Mouse (Mus musculus) intestine, postnatal 0 days (tissue): Measurements from ENCODE around the gene Thsd7a. TPM values are rescaled to one million over a fixed set of nuclear protein-coding genes. Genes with fewer than 3 reads are reported as not detected.

ENCODE experiments used
- ATAC-seq: fragments of 200-750 bp; cut with Nextera tagmentation; 2 replicates; pipeline ENCODE4 v1.8.0; 2017; ENCODE audit warnings: mild to moderate bottlenecking, moderate TSS enrichment, moderate library complexity
- H3K27ac ChIP-seq: fragments of 300-500 bp; sonication (generic); 2 replicates; pipeline ENCODE4 v1.5.1; 2014; ENCODE audit warnings: mild to moderate bottlenecking, low read depth, low read length, moderate library complexity
- H3K27me3 ChIP-seq: fragments of 300-500 bp; sonication (generic); replicated peaks from 2 replicates; pipeline ENCODE4 v1.6.1; 2014; ENCODE audit warnings: low read length, mixed read lengths; ENCODE audit not compliant: control insufficient read depth, insufficient read depth
- H3K36me3 ChIP-seq: fragments of 300-500 bp; sonication (generic); 2 replicates; pipeline ENCODE4 v1.6.1; 2014; ENCODE audit warnings: mild to moderate bottlenecking, moderate library complexity; ENCODE audit not compliant: control insufficient read depth, insufficient read depth
- H3K4me1 ChIP-seq: fragments of 300-500 bp; sonication (generic); replicated peaks from 2 replicates; pipeline ENCODE4 v1.6.1; 2014; ENCODE audit warnings: antibody characterized with exemption, low read length, mixed read lengths; ENCODE audit not compliant: control insufficient read depth, insufficient read depth
- H3K4me2 ChIP-seq: fragments of 300-500 bp; sonication (generic); replicated peaks from 2 replicates; pipeline ENCODE4 v1.6.1; 2014; ENCODE audit warnings: low read depth, mild to moderate bottlenecking, moderate library complexity
- H3K4me3 ChIP-seq: fragments of 300-500 bp; sonication (generic); 2 replicates; pipeline ENCODE4 v1.5.1; 2014; ENCODE audit warnings: low read depth, low read length
- H3K9ac ChIP-seq: fragments of 300-500 bp; sonication (generic); 2 replicates; pipeline ENCODE4 v1.6.1; 2014; ENCODE audit warnings: mild to moderate bottlenecking, low read depth, low read length
- H3K9me3 ChIP-seq: fragments of 300-500 bp; sonication (generic); 2 replicates; pipeline ENCODE4 v1.6.1; 2016; ENCODE audit warnings: mixed run types; ENCODE audit not compliant: control insufficient read depth
- CTCF ChIP-seq: sonication (generic); IDR thresholded peaks from 2 replicates; pipeline ENCODE4 v1.5.1; 2016; ENCODE audit warnings: low read depth, mild to moderate bottlenecking, control low read depth, antibody characterized with exemption, moderate library complexity
- WGBS: fragments of 180-500 bp; shearing (Covaris S2); extraction: QIAGEN DNeasy Blood & Tissue Kit; methylation state at CpG from one replicate; pipeline ENCODE4 v1.1.7; 2014; 5-methylcytosine and 5-hydroxymethylcytosine counted together
- polyA plus RNA-seq: library from polyadenylated mRNA; unstranded; fragments of >200 nt; fragmentation: Nextera tagmentation; extraction: Ambion mirVana; gene quantifications from 2 replicates; pipeline ENCODE4 v1.2.1, GENCODE M21; 2015

The Thsd7a gene
- 0.77 and 1.1 TPM in 2 replicates for polyA plus RNA-seq

- peak; percentile 39 for TF ChIP-seq CTCF
- under 1% methylated on average over 54 of the region's 56 CpGs for WGBS
These were observed at the start of gene Thsd7a for GRCm38 (mm10) chr6:12748787-12749530. Thsd7a (minus strand) TSS chr6:12749410.

GRCm38 (mm10) chr6:12787129-12787528, 37.9 kb upstream of the Thsd7a start:
- H3K27me3 ChIP-seq = no peaks in the 10 kb centered on the region
- no peak overlapping the region for H3K9ac ChIP-seq
- WGBS = 53% methylated on average over 2 of the region's 2 CpGs
- TF ChIP-seq CTCF = no peak
- H3K27ac ChIP-seq = no peak overlapping the region
- no peaks in the 10 kb centered on the region for H3K9me3 ChIP-seq
- no peaks in the 10 kb centered on the region for H3K36me3 ChIP-seq
- no peak overlapping the region for H3K4me3 ChIP-seq
- ATAC-seq = no peak
- 0 out of 2 replicates have a peak, but pooled peaks cover 3% of the 10 kb centered on the region for H3K4me1 ChIP-seq
- H3K4me2 ChIP-seq = no peak overlapping the region

More at GRCm38 (mm10) chr6:12748787-12749530, at the start of gene Thsd7a:
- Histone ChIP-seq H3K36me3 (no peaks in the 10 kb centered on the region), H3K9ac (peak within 1 kb of the TSS; percentile 32), H3K4me2 (peak within 1 kb of the TSS; percentile 91), H3K27me3 (no peaks in the 10 kb centered on the region), H3K27ac (0 out of 2 replicates have a peak within 1 kb of the TSS, but pooled peaks have one; percentile 3), H3K4me1 (no peaks in the 10 kb centered on the region), H3K4me3 (peak within 1 kb of the TSS; percentile 61), H3K9me3 (no peaks in the 10 kb centered on the region)
- ATAC-seq = peak; percentile 33; the same call in 1 of the 2 replicates

GRCm38 (mm10) chr6:12786378-12786982, 37.3 kb upstream of the Thsd7a start:
- ATAC-seq = no peak
- WGBS = 71% methylated on average over 2 of the region's 2 CpGs
- Histone ChIP-seq H3K36me3 (no peaks in the 10 kb centered on the region), H3K4me2 (no peak overlapping the region), H3K27me3 (no peaks in the 10 kb centered on the region), H3K9ac (no peak overlapping the region), H3K4me1 (0 out of 2 replicates have a peak, but pooled peaks cover 3% of the 10 kb centered on the region), H3K4me3 (no peak overlapping the region), H3K27ac (no peak overlapping the region), H3K9me3 (no peaks in the 10 kb centered on the region)
- TF ChIP-seq CTCF = no peak

- no peak overlapping the region for H3K27ac ChIP-seq
- TF ChIP-seq CTCF = no peak
- H3K36me3 ChIP-seq = no peaks in the 10 kb centered on the region
- H3K4me2 ChIP-seq = no peak overlapping the region
- no peak for ATAC-seq
- no peaks in the 10 kb centered on the region for H3K9me3 ChIP-seq
- no peaks in the 10 kb centered on the region for H3K27me3 ChIP-seq
- H3K4me3 ChIP-seq = no peak overlapping the region
- H3K9ac ChIP-seq = no peak overlapping the region
- 0 out of 2 replicates have a peak, but pooled peaks cover 3% of the 10 kb centered on the region for H3K4me1 ChIP-seq
- WGBS = 65% methylated on average over 8 of the region's 8 CpGs
These were observed 35.9 kb upstream of the Thsd7a start for GRCm38 (mm10) chr6:12784918-12785618.

- no peak overlapping the region for H3K4me3 ChIP-seq
- peak; percentile 38; the same call in 1 of the 2 replicates for ATAC-seq
- H3K4me1 ChIP-seq = no peaks in the 10 kb centered on the region
These were observed 23.6 kb upstream of the Thsd7a start for GRCm38 (mm10) chr6:12772799-12773198.

GRCm38 (mm10) chr6:12765191-12765590, 16.0 kb upstream of the Thsd7a start:
- no peak overlapping the region for H3K9ac ChIP-seq
- no peaks in the 10 kb centered on the region for H3K9me3 ChIP-seq

More at GRCm38 (mm10) chr6:12772799-12773198, 23.6 kb upstream of the Thsd7a start:
- WGBS = 35% methylated on average over 2 of the region's 2 CpGs
- H3K27me3 ChIP-seq = no peaks in the 10 kb centered on the region
- H3K4me2 ChIP-seq = no peak overlapping the region
- no peak for TF ChIP-seq CTCF
- H3K9ac ChIP-seq = no peak overlapping the region
- H3K9me3 ChIP-seq = no peaks in the 10 kb centered on the region
- H3K27ac ChIP-seq = no peak overlapping the region
- H3K36me3 ChIP-seq = no peaks in the 10 kb centered on the region

More at GRCm38 (mm10) chr6:12765191-12765590, 16.0 kb upstream of the Thsd7a start:
- no peaks in the 10 kb centered on the region for H3K4me1 ChIP-seq
- 82% methylated on average over 6 of the region's 6 CpGs for WGBS
- H3K36me3 ChIP-seq = no peaks in the 10 kb centered on the region
- no peak overlapping the region for H3K4me3 ChIP-seq
- H3K27ac ChIP-seq = no peak overlapping the region
- no peak overlapping the region for H3K4me2 ChIP-seq
- no peak for TF ChIP-seq CTCF
- H3K27me3 ChIP-seq = no peaks in the 10 kb centered on the region
- no peak for ATAC-seq
